Mouse (Mus musculus) liver, adult 2 months (tissue): Measurements from ENCODE around the gene Gm10142. TPM values are rescaled to one million over a fixed set of nuclear protein-coding genes. Genes with fewer than 3 reads are reported as not detected.
"Not testable (repeated sequence)": the region's sequence is repeated elsewhere in the genome, so short reads cannot be mapped to it uniquely, and the experiment has no call there.

Experiments used
- DNase-seq: peaks from one replicate; pipeline ENCODE4 v3.0.0-alpha.2; 2011; ENCODE audit warnings: low read depth, low spot score; ENCODE audit errors: extremely low read depth
- H3K27ac ChIP-seq: fragments of 200-500 bp; replicated peaks from 2 replicates; pipeline ENCODE4 v1.5.1; 2012; ENCODE audit warnings: low read depth, mild to moderate bottlenecking, control low read depth, inconsistent platforms, low read length; ENCODE audit not compliant: insufficient read depth
- H3K27me3 ChIP-seq: fragments of 200-500 bp; 2 replicates; pipeline ENCODE4 v1.6.1; 2012; ENCODE audit warnings: mild to moderate bottlenecking, moderate library complexity, low read length, inconsistent platforms; ENCODE audit not compliant: control insufficient read depth, insufficient read depth
- H3K36me3 ChIP-seq: fragments of 200-500 bp; 2 replicates; pipeline ENCODE4 v1.6.1; 2012; ENCODE audit warnings: low read length, inconsistent platforms; ENCODE audit not compliant: control insufficient read depth, insufficient read depth
- H3K4me1 ChIP-seq: fragments of 200-500 bp; 2 replicates; pipeline ENCODE4 v1.6.1; 2011; ENCODE audit warnings: low read length; ENCODE audit not compliant: control insufficient read depth, insufficient read depth
- H3K4me3 ChIP-seq: fragments of 200-500 bp; 2 replicates; pipeline ENCODE4 v1.5.1; 2011; ENCODE audit warnings: low read depth, mild to moderate bottlenecking, control low read depth, low read length, moderate library complexity; ENCODE audit not compliant: insufficient read depth
- H3K79me2 ChIP-seq: fragments of 200-500 bp; 2 replicates; pipeline ENCODE4 v1.6.1; 2012; ENCODE audit warnings: inconsistent platforms, mild to moderate bottlenecking, low read length, moderate library complexity; ENCODE audit not compliant: control insufficient read depth, insufficient read depth
- H3K9ac ChIP-seq: fragments of 200-500 bp; 2 replicates; pipeline ENCODE4 v1.6.1; 2012; ENCODE audit warnings: low read depth, mild to moderate bottlenecking, control low read depth, inconsistent platforms, low read length
- CTCF ChIP-seq: fragments of 200-500 bp; IDR thresholded peaks from 2 replicates; pipeline ENCODE4 v1.5.1; 2011; ENCODE audit warnings: low read depth, low read length, control low read depth
- POLR2A ChIP-seq: fragments of 200-500 bp; IDR thresholded peaks from 2 replicates; pipeline ENCODE4 v1.6.1; 2011; ENCODE audit warnings: low read length, control low read depth; ENCODE audit not compliant: insufficient read depth; ENCODE audit errors: extremely low read depth
- WGBS: fragments of 180-500 bp; shearing (Covaris S2); methylation state at CpG from one replicate; pipeline ENCODE4 v1.1.7; 2018; 5-methylcytosine and 5-hydroxymethylcytosine counted together
- polyA plus RNA-seq: library from polyadenylated mRNA; depleted of rRNA; stranded (reverse); fragments of >200 nt; gene quantifications from 2 replicates; pipeline ENCODE4 v1.2.3, GENCODE M21; 2012
- total RNA-seq: library from RNA; depleted of rRNA; stranded (reverse); fragments of >200 nt; gene quantifications from 2 replicates; pipeline ENCODE4 v1.2.3, GENCODE M21; 2014

The Gm10142 gene
- total and polyA plus RNA-seq, 2 experiments: not detected

- H3K27me3 ChIP-seq: 0 out of 2 replicates have a peak, but pooled peaks cover 4% of the 10 kb centered on the region
- 3% methylated on average over 35 of the region's 35 CpGs for WGBS
Measured at GRCm38 (mm10) chr10:77677562-77677961, 38.0 kb upstream of the Gm10142 start.

GRCm38 (mm10) chr10:77682994-77683393 lies 32.6 kb upstream of the Gm10142 start:
- Histone ChIP-seq H3K4me1 (no peaks in the 10 kb centered on the region), H3K4me3 (no peak overlapping the region), H3K27ac (no peak overlapping the region), H3K79me2 (no peaks in the 10 kb centered on the region), H3K9ac (no peak overlapping the region), H3K36me3 (no peaks in the 10 kb centered on the region), H3K27me3 (0 out of 2 replicates have a peak, but pooled peaks cover 4% of the 10 kb centered on the region)
- WGBS: 75% methylated on average over 7 of the region's 7 CpGs
- TF ChIP-seq CTCF (no peak), POLR2A (no peak)
- DNase-seq: no peak

More at GRCm38 (mm10) chr10:77677562-77677961, 38.0 kb upstream of the Gm10142 start:
- DNase-seq: no peak
- Histone ChIP-seq H3K79me2 (no peaks in the 10 kb centered on the region), H3K4me1 (no peaks in the 10 kb centered on the region), H3K4me3 (no peak overlapping the region), H3K9ac (no peak overlapping the region), H3K36me3 (no peaks in the 10 kb centered on the region), H3K27ac (no peak overlapping the region)
- TF ChIP-seq CTCF: no peak
- TF ChIP-seq POLR2A: no peak

GRCm38 (mm10) chr10:77684181-77684580 lies 31.4 kb upstream of the Gm10142 start:
- H3K4me3 ChIP-seq: no peak overlapping the region
- H3K9ac ChIP-seq: no peak overlapping the region
- TF ChIP-seq POLR2A: no peak
- no peak for TF ChIP-seq CTCF
- DNase-seq: no peak
- H3K27me3 ChIP-seq: 0 out of 2 replicates have a peak, but pooled peaks cover 4% of the 10 kb centered on the region
- no peaks in the 10 kb centered on the region for H3K4me1 ChIP-seq
- H3K79me2 ChIP-seq: no peaks in the 10 kb centered on the region
- no peak overlapping the region for H3K27ac ChIP-seq
- H3K36me3 ChIP-seq: no peaks in the 10 kb centered on the region
- 52% methylated on average over 8 of the region's 8 CpGs for WGBS

- no peaks in the 10 kb centered on the region for H3K36me3 ChIP-seq
- H3K4me3 ChIP-seq: no peak within 1 kb of the TSS
- 0 out of 2 replicates have a peak, but pooled peaks cover 4% of the 10 kb centered on the region for H3K27me3 ChIP-seq
- WGBS: 7% methylated on average over 22 of the region's 22 CpGs
- H3K9ac ChIP-seq: no peak within 1 kb of the TSS
- H3K79me2 ChIP-seq: no peaks in the 10 kb centered on the region
- H3K27ac ChIP-seq: no peak within 1 kb of the TSS
- DNase-seq: no peak
- no peaks in the 10 kb centered on the region for H3K4me1 ChIP-seq
- no peak for TF ChIP-seq CTCF
- TF ChIP-seq POLR2A: no peak
Measured at GRCm38 (mm10) chr10:77685895-77686664, 29.5 kb upstream of the Gm10142 start, which contains the start of gene Tspear. TSS of gene Tspear (plus strand) at chr10:77686569.

- no peaks in the 10 kb centered on the region for H3K4me1 ChIP-seq
- 0 out of 2 replicates have a peak, but pooled peaks cover 4% of the 10 kb centered on the region for H3K27me3 ChIP-seq
- TF ChIP-seq POLR2A: no peak
- no peak for TF ChIP-seq CTCF
- H3K79me2 ChIP-seq: no peaks in the 10 kb centered on the region
- H3K4me3 ChIP-seq: no peak overlapping the region
- no peaks in the 10 kb centered on the region for H3K36me3 ChIP-seq
- no peak for DNase-seq
- no peak overlapping the region for H3K9ac ChIP-seq
- H3K27ac ChIP-seq: no peak overlapping the region
- WGBS: 40% methylated on average over 10 of the region's 10 CpGs
Measured at GRCm38 (mm10) chr10:77687021-77687420, 28.6 kb upstream of the Gm10142 start.

- H3K9ac ChIP-seq, H3K27ac ChIP-seq, H3K27me3 ChIP-seq, H3K4me1 ChIP-seq, H3K4me3 ChIP-seq, H3K36me3 ChIP-seq, H3K79me2 ChIP-seq, DNase-seq: not testable (repeated sequence)
- WGBS: 82% methylated on average over 3 of the region's 3 CpGs
Measured at GRCm38 (mm10) chr10:77690356-77690807, 25.2 kb upstream of the Gm10142 start, which contains the start of gene Gm19402. TSS of gene Gm19402 (minus strand) at chr10:77690757.
